Mouse (Mus musculus) B cell, adult 2 months (primary cell): ENCODE data around the gene Arhgap10.

ENCODE experiments used
- DNase-seq, 2 experiments: peaks; one replicate each; pipeline ENCODE4 v3.0.0; 2022

Arhgap10 gene

DNA sequence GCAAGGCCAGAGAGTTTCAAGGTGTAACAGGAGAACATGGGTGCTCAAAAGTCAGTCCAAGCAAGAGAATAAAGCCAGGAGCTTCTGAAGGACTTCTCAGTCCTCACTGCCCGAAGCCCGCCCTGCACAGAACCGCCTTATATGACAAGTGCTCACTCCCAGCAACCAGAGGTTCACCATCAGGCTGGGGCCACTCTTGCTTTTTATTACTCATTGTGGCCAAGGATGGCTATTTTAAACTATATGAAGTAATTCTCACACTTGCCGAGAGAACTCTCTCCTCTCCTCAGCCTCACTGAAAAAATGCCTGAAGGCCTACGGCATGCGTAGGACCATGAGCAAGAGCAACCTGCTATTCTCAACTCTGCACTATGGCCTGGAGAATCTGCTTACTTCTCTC is 133.7 kb downstream of the Arhgap10 start:
- DNase-seq, result no peak

DNA sequence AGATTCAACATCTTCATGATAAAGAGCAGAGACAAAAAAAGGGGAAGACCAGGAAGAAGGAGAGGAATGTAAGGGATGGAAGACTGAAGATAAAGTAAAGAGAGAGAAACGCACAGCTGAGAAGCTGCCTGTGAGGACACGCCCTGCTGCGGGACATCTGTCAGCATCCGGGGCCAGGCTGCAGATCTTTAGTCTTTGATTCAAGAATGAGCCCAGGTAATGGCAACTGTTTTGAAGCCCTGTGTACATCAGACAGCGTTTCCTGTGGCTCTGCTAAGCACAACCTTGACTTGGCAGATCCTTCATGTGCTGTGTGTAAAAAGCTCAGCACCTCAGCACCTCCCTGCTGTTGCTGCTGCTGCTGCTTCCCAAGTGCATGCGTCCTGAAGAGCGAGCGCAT is 134.1 kb downstream of the Arhgap10 start:
- no peak for DNase-seq

DNA sequence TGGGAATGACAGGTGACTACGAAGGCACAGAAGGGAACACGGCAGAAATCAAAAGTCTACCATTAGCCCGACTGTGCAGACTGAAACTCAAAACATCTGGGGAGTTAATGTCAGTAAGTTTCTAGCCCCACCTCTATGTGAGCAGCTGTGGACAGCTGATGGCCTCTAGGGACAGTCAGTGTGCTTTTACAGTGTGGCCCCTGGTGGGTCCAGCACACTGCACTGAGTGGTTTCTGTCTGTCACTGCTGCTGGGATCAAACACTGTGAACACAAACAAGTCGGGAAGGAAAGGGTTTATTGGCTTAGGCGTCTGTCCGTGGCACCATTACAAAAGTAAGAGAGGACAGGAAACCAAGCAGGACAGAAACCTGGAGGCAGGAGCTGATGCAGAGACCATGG is 136.9 kb downstream of the Arhgap10 start:
- DNase-seq, result no peak

DNA sequence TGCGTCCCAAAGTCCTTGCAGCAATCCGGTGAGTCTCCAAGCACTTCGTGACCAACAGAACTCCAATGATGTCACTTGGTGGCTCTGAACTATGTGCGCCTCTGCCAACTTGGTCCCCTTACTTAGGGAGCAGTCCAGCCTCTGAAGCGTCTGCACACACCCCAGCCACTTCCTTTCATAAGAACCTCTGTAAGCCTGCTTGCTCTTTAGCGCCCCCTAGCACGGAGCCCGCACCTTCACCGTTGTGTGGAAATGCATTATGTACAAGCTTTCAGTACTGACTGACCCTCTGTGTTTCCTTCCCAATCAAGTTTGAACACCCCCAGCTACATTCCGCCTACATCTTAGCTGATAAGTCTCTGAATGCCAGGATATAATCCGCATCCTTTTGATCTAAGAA is 138.5 kb downstream of the Arhgap10 start:
- DNase-seq, result peak; percentile 54 to 55

DNA sequence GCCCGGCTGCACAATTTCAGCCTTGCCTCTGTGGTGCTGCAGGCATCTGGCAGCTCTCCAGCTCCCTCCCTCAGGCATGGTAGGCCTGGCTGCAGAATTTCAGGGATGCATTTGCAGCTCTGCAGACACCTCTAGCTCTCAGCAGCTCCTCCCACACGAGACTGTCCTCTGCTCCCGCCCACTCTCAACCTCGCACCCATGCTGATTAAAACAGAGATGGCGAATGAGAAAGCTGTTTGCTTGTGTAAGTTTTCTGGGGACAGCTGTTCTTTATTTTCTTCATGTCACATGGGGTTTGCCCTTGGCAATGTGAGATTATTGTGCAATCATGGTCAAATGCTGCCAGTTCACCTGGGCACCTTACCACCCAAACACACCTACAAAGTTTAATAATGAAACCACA is 141.3 kb downstream of the Arhgap10 start:
- DNase-seq, result no peak

DNA sequence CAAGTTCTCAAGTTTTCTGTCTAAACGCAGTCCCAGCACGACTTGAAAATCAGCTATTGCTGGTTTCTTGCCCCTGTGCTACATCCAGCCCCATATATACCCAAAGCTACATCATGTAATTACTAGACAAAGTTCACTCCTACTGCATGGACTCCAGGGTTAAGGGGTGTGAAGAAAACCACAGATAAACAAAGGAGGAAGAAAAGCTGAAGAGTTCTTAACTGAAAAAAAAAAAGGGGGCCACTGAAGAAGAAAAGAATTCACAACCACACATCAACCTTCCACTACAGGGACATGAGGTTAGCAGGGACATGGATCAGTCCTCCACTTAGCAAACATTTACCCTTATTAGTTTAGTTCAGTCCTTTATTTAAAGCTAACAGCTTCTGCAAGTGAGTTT is 141.8 kb downstream of the Arhgap10 start:
- no peak for DNase-seq

DNA sequence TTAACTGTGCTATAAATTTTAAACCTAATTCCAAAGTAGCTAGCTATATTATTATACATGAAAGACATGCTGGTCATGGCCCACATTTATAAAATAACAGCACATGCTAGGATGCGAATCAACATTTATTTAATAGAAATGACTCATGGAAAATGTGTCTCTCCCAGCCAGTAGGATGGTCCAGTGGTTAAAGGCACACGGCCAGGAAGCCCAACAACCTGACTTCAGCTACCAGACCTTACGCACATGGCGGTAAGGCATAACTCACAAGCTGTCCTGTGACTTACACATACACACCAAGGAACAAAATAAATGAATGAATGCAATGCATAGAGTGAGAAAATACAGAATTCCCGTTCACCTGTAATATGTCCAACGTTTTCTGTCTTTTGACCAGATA is 146.7 kb downstream of the Arhgap10 start:
- no peak for DNase-seq

DNA sequence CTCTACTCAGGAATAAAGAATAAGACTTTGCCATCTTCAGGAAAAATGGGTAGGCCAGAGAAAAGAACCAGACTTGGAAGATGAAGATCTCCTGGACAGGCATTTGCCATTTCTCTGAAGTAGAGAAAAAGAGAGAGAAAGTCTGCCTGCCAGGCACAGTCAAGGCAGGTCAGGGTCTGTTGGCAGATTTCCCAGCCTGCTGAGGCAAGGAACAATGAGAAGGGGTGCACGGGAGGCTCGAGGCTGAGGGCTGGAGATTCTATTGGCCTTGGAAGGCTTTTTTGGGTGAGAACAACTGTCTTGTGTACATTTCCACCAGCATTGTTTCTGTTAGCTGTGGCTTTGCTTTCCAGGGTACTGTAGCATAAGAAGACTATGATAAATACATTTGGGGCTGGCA is 147.4 kb downstream of the Arhgap10 start:
- DNase-seq, result no peak

DNA sequence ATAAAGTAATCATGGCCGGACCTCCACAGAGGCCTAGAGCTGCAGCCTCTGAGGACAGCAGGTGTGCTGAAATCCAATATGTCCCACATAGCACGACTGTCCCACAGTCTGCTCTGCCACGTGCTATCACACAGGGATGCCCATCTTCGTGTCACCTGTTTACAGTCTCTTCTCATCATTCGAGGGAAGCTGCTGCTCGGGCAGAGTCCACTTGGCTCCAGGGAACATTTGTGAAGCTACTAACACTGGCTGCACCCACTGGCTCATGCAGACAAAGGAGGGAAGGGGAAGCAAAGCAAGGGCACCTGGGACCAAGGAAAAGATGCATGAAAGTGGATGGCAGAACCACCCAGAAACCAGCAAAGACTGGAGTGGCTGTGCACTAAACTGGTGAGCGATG is 148.1 kb downstream of the Arhgap10 start:
- DNase-seq, result no peak

DNA sequence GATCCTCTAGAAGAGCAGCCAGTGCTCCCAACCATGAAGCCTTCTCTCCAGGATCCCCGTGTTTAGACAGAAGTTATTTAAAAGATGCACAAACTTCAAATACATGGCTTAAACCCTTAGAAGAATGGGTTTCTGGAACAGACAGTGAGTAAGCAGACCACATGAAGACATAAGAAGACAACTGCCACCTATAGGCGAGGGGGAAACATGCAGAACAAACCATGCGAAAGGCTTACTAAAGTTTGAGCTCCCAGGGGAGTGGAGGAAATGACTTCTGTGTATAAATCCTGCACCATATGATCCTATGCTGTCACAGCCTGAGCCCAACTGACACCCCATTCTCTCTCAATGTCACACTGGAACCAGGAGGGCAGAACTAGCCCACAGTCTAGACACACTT is 150.7 kb downstream of the Arhgap10 start:
- peak; percentile 41 to 45 for DNase-seq

DNA sequence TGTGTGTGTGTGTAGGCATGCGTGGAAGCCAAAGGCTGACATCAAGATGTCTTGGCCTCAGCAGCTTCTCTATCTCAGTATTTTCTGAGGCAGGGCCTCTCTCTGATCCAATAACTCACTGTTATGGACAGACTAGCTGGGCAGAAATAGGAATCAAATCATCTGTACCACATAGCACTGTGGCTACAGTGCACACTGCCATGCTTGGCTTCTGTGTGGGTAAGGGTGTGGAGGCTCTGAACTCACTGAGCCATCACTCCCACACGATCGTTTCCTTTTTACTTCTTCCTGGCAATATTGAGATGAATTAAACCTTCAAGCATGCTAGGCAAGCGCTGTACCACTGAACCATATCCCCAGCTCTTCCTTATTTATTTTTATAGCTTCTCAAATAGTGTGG is 151.3 kb downstream of the Arhgap10 start:
- no peak for DNase-seq

DNA sequence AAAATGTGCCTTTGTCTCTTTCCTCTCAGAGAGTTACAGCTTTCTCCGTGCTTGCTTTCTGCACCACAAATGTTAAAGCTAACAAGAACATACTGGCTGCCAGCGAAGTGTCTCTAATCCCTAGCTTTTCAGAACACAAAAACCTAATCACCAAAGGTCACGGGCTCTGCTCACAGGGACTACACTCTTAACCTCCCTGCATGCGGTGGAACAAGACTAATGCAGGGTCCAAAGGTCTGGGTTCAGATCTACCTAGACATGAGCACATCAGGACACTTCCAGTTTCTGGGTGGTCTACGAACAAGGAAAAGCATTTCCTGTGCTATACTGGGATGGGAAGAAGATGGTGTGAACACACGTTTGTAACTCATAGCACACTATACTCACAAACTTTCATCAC is 151.8 kb downstream of the Arhgap10 start:
- no peak for DNase-seq

DNA sequence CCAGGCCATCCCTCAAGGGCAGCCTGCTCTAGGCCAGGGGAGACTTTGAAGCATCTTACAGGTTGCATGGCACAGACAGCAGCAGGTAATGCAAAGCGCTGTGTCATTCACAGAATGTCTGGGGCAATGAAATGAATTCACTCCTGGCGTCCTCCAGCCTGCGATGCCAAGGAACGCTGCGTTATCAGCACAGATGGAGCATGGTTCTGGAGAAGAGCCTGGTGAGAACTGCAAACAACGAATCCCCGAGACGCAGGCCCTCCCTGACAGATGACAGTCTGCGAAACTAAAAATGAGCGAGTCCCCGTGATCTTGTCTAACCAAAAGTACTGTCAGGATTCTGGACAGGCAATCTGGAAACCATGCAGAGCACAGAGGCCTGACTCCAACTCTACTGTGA is 153.3 kb downstream of the Arhgap10 start:
- DNase-seq, result no peak

DNA sequence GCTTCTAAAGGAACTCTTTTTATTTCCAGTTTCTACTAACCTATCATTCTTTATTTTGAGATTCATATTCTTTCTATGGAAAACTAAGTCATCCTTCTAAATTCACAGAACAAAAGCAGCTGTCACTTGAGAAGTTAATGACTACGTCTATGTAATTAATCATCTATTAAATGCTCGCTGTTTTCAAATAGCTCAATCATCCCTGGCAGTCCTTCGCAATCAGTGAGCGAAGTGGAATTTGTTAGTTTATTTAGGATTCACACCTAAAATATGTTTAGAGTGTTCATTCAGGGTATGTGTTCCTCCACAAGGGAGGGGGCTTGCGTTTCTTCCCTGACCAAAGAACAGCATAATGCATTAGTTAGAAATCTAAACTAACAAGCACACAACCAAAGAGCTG is 156.9 kb downstream of the Arhgap10 start:
- no peak for DNase-seq

DNA sequence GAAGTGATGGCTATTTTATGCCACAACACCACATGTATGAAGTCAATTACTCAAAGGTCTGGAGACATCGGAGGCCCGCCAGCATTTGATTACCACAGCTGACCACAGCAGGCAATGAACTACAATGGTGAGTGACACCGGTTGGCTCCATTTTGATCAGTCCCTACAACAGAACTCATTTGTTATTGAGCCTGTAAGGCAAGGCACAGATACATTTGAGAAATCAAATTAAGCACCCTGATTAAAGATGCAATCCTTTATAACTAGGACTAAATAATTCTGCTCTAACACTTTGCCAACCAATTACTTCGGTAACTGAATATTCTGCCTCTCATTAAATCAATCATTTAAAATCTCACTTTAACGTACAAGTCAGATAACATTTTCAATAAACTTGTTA is 157.3 kb downstream of the Arhgap10 start:
- DNase-seq, result no peak

DNA sequence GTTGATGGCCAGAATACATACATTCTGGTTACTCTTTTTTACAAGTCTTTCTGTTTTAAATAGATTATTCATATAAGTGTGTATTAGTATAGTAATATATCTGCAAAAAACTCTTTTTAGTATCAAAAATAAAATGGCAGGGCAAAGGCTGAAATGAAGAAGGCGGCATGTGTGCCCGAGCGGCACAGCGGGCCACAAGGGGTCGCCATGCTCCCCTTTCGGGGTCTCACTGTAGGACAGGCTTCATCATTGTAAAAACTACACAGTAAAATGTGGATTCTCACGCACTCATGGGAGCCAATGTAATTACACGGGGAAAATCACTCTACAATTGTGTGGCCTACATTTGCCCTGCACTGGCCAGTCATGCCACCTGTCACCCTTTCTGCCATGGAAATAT is 160.6 kb downstream of the Arhgap10 start:
- DNase-seq, result no peak

DNA sequence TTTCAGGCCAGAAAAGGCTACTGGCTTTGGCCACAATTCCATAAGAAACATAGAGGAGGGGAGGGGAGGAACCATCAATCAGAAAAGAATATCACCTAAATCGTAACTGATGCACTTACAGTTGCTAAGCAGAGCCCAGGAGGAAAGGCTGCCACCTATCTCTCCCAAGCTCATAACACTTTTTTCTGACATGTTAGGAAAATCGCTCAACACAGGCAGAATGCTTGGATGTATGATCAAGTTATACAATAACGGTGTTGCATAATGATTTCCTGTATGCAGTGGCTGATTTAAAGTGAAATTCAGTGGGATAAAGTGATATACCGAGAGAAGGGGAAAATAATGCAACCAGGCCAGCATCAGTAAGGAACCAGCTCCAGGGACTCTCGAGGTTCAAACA is 162.4 kb downstream of the Arhgap10 start:
- no peak for DNase-seq

DNA sequence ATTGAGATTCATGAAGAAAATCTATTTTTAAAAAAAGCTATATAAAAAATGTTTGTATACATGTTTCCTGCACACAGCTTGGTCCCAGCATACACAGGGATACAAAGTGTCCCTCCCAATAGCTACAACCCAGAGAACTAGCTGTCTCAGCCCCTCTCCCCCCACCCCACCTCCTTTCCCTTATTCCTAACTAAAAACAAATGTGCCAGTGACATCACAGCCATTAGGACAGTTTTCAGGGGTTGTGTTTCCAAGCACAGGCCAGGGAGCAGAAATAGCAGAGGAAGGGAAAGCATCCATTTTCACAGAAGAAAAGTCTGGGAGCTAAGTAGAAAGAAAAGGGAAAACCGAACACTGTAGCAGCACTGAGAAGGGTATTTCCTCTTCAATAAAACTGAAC is 163.6 kb downstream of the Arhgap10 start:
- no peak for DNase-seq

DNA sequence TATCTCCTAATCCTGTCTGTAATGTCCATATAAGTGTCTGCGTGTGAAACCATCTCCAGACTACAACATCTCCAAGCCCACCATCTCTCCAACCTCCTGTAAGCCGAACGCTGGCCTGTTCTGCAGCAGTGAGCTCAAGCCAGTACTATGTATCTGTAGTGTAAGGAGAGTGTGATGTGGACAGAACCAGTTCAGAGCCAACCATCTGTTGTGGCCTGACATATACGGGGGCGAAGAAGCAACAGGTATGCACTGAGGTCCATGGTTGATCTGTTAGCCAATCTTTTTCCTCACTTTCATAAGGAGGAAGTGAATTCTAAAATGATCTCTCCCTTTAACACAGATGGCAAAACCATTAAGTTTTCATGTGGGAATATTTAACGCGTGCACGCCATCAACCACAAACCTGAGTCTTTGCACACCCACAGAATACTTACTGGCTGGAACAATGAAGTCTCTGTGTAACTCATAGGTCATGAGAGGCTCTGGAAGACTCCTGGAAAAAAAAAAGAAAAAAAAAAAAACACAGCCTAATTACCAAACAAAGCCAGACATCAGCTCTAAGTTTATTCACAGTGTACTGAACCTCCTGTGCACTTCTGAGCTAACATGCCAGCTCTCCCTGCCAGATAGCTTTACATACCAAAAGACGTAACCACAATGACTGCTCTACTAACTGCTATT is 166.4 kb downstream of the Arhgap10 start:
- no peak for DNase-seq

DNA sequence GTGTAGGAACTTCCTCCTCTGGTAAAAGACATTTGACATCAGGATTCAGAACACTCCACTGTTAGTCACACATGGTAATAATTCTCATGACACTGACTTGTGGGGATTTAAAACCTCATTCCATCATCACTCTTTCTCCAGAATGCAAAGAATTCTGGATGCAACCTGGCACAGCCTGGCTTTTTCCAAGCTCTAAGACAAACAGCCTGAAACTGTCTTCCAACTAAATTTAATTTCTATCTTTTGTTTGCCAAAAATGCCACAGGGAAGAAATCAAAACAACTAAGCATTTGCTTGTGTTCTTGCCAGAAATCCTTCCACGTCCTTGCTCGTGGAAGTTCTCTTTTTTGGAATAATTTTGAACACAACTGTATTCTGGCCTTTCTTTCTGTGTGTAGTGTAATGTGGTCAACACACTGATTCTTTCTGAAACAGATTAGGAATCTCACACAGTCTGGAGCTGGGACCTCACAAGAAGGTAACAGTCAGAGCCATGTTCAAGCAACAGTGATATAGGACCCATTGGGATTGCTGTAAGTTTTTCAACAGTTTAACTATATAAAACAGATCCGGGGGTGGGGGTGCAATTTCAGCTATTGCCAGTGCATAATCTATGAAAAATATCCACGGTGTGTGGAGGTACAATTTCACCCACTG is 167.5 kb downstream of the Arhgap10 start:
- no peak for DNase-seq

DNA sequence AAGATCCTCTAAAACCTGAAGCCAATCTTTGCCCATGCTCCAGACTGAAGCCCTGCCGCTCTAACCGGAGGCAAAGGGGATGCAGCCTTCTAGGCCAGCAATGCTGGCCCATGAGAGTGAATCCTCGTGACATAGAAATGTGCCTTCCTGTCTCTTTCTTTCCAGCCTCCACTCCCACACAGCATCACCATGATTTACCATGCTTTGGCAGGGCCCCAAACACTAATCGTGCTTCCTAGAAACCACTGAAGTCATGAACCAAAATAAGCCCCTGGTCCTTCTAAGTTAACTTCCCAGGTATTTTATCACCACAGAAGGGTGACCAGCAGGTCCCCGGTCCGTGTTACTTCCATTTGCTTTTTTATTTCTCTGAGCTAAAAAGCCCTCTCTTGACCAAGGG is 173.8 kb downstream of the Arhgap10 start:
- no peak for DNase-seq

DNA sequence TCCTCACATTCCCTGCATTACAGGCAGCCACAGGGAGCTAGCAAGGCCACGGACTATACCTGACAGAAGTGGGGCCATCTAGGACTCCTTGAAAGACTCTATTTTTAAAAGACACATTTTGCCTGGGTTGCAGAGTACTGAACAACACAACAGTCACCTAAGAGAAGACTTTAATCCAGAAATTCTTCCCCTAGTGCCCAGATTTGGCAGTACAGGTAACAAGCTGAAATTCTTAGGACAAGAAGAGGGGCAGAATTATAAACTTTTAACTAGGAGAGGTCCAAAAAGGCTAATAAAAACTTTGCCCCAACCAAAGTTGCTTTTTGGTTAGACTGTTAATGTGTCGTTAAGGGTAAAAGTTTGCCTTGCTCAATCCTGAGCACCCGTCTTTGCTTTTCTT is 174.4 kb downstream of the Arhgap10 start:
- DNase-seq, result no peak

DNA sequence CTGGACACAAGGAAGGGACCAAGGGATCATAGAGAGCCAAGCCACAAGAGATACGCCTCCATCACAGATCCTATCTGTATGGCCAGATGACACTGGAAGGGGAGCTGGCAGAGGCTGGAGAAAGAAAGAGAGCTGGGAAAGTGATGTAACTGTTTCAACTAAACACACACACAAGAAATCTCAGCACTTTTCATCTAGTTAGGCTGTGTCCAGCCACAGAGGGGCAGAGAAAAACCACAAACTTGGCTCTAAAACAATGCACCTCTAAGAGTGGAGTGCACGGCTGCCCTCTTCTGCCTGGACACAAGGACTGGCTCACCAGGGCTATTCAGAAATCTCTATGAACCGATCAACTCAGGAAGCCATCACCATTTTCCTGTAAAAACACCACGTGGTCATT is 175.6 kb downstream of the Arhgap10 start:
- DNase-seq, result no peak

DNA sequence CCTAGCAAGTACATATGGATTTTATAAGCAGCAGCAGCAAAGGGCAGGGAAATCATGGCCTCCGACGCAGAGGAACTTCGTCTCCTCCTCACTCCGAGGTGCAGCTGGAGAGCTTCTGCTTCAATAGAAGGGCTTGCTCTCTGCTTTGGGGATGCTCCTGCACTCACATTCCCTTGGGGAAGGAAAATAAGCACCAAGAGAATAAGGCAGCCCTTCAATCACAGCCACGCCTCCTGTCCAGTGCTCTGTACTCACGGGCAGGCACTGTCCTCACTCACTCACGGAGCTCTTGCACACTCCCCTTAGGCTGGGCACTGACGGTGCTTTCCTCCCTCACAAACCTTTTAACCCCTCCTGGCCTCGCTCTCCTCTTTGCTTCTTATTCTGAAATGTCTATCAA is 176.4 kb downstream of the Arhgap10 start:
- no peak for DNase-seq
